Mouse (Mus musculus) neural tube, embryonic 13.5 days (tissue): ENCODE data around the gene C8g. TPM values are rescaled to one million over a fixed set of nuclear protein-coding genes. Genes with fewer than 3 reads are reported as not detected.

Experiments
- ATAC-seq: fragments of 200-750 bp; cut with Nextera tagmentation; 2 replicates; pipeline ENCODE4 v1.8.0; 2017; ENCODE audit warnings: low read depth, mild to moderate bottlenecking, moderate TSS enrichment, moderate library complexity
- H3K27ac ChIP-seq: fragments of 300-500 bp; sonication (generic); replicated peaks from 2 replicates; pipeline ENCODE4 v1.5.1; 2015; ENCODE audit warnings: moderate library complexity, mild to moderate bottlenecking, inconsistent platforms
- H3K27me3 ChIP-seq: fragments of 300-500 bp; sonication (generic); 2 replicates; pipeline ENCODE4 v1.6.1; 2015; ENCODE audit warnings: mild to moderate bottlenecking, inconsistent platforms
- H3K36me3 ChIP-seq: fragments of 300-500 bp; sonication (generic); 2 replicates; pipeline ENCODE4 v1.6.1; 2015; ENCODE audit warnings: mild to moderate bottlenecking, inconsistent platforms
- H3K4me1 ChIP-seq: fragments of 300-500 bp; sonication (generic); replicated peaks from 2 replicates; pipeline ENCODE4 v1.6.1; 2015; ENCODE audit warnings: inconsistent platforms
- H3K4me2 ChIP-seq: fragments of 300-500 bp; sonication (generic); 2 replicates; pipeline ENCODE4 v1.6.1; 2015; ENCODE audit warnings: inconsistent platforms, mild to moderate bottlenecking, moderate library complexity
- H3K4me3 ChIP-seq: fragments of 300-500 bp; sonication (generic); 2 replicates; pipeline ENCODE4 v1.5.1; 2015; ENCODE audit warnings: mild to moderate bottlenecking, inconsistent platforms
- H3K9ac ChIP-seq: fragments of 300-500 bp; sonication (generic); 2 replicates; pipeline ENCODE4 v1.6.1; 2015; ENCODE audit warnings: moderate library complexity, mild to moderate bottlenecking, inconsistent platforms
- H3K9me3 ChIP-seq: fragments of 300-500 bp; sonication (generic); 2 replicates; pipeline ENCODE4 v1.6.1; 2016; ENCODE audit warnings: inconsistent platforms
- WGBS: fragments of 180-500 bp; shearing (Covaris S2); methylation state at CpG from one replicate; pipeline ENCODE4 v1.1.7; 2015; 5-methylcytosine and 5-hydroxymethylcytosine counted together
- polyA plus RNA-seq: library from polyadenylated mRNA; unstranded; fragments of >200 nt; fragmentation: Nextera tagmentation; extraction: Ambion mirVana; gene quantifications from 2 replicates; pipeline ENCODE4 v1.2.1, GENCODE M21; 2015

C8g gene
- polyA plus RNA-seq, 1 experiment from 2014 or later, result 5.7 TPM

DNA sequence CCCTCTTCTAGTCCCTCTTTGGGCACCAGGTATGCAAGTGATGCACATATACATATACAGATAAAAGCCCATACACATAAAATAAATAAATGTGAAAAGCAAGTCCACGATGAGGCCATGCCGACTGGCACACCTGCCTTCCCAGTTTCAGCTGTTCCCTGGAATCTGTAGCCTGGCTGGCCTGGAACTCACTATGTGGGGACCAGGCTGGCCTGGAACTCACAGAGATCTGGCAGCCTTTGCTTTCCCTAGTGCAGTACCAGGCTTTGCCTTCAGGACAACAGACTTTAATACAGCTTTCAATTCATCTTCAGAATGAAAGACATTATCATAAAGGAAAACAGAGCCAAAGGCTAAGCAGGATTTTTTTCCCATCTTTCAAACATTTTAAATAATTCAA, 32.2 kb upstream of the C8g start:
- H3K36me3 ChIP-seq, result peaks cover 77% of the 10 kb centered on the region
- no peak for ATAC-seq

DNA sequence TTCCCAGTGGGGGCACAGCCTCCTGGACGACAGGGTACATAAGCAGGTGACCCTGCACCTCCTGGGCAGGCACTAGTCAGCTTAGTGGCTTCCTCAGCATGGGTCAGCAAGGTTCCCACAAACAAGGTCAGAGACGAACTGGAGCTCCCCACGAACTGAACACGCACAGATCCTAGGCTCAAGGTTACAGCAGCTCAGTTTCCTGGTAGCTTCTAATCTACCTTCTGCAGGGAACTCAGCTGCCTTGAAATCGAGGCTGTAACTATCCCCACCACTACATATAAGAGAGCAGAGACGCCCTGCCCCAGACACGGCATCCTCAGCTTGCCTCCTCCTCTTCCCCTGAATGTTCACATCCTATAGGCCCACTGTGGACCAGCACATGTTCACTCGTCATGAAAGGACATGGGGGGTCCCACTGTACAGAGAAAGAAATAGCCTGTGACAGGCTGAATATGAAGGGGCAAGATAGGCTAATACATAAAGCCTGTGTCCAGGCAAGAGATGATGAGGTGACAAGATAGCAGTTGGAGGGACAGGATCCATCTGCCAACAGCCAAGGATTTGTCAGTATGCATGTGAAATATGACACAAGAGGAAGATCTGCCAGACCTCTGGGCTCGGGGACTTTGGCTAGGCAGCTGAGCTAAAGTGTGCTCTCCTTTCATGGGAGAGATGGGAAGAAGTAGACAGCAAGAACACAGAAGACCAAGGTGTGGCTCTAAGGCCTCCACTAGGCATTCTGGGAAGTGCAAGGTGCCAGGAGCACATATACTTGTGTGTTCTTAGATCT, 25.2 kb upstream of the C8g start:
- no peaks in the 10 kb centered on the region for H3K27me3 ChIP-seq
- H3K4me3 ChIP-seq, result no peak overlapping the region
- H3K4me1 ChIP-seq, result no peaks in the 10 kb centered on the region
- H3K27ac ChIP-seq, result no peak overlapping the region
- H3K9me3 ChIP-seq, result no peaks in the 10 kb centered on the region
- 90% methylated on average over 9 of the region's 9 CpGs for WGBS
- H3K4me2 ChIP-seq, result no peak overlapping the region
- H3K36me3 ChIP-seq, result peaks cover 88% of the 10 kb centered on the region
- ATAC-seq, result no peak
- no peak overlapping the region for H3K9ac ChIP-seq

More for the DNA sequence above, 32.2 kb upstream of the C8g start:
- Histone ChIP-seq H3K9me3 (no peaks in the 10 kb centered on the region), H3K27me3 (no peaks in the 10 kb centered on the region), H3K4me1 (no peaks in the 10 kb centered on the region), H3K27ac (no peak overlapping the region), H3K4me2 (no peak overlapping the region), H3K9ac (no peak overlapping the region), H3K4me3 (no peak overlapping the region)
- 100% methylated on average over 2 of the region's 2 CpGs for WGBS

GRCm38 (mm10) chr2:25509912-25510311, 8.4 kb upstream of the C8g start:
- Histone ChIP-seq H3K36me3 (peaks cover 14% of the 10 kb centered on the region), H3K9ac (no peak overlapping the region), H3K4me2 (no peak overlapping the region), H3K4me1 (no peaks in the 10 kb centered on the region), H3K4me3 (no peak overlapping the region), H3K9me3 (no peaks in the 10 kb centered on the region), H3K27me3 (no peaks in the 10 kb centered on the region), H3K27ac (no peak overlapping the region)
- WGBS, result 70% methylated on average over 3 of the region's 3 CpGs
- ATAC-seq, result no peak

DNA sequence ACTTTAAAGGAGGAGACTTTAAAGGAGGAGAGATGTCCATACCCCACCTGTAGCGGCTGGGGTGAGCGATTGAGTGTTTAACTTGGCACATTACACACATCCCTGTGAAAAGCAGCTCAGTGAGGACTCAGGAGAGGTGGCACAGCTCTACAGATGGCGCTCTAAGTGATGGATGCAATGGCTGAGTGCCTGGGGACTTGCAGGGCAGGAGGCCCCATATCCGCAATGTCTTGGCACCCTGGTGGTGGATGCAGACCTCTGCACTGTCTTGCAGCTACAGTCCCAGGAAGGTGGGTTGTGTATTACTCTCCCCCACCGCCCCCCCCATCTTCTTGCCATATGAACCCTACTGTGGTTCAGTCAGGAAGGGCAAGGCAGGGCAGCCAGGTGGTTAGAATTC, 5.4 kb upstream of the C8g start:
- H3K4me1 ChIP-seq, result peaks cover 5% of the 10 kb centered on the region
- H3K36me3 ChIP-seq, result peaks cover 37% of the 10 kb centered on the region
- 35% methylated on average over 5 of the region's 5 CpGs for WGBS
- no peaks in the 10 kb centered on the region for H3K9me3 ChIP-seq
- no peak for ATAC-seq
- H3K9ac ChIP-seq, result no peak overlapping the region
- H3K27ac ChIP-seq, result no peak overlapping the region
- H3K27me3 ChIP-seq, result no peaks in the 10 kb centered on the region
- no peak overlapping the region for H3K4me2 ChIP-seq
- H3K4me3 ChIP-seq, result no peak overlapping the region

- no peak overlapping the region for H3K27ac ChIP-seq
- WGBS, result 95% methylated on average over 4 of the region's 4 CpGs
- H3K4me3 ChIP-seq, result no peak overlapping the region
- no peak overlapping the region for H3K4me2 ChIP-seq
- ATAC-seq, result no peak
- H3K9me3 ChIP-seq, result no peaks in the 10 kb centered on the region
- H3K27me3 ChIP-seq, result no peaks in the 10 kb centered on the region
- H3K9ac ChIP-seq, result no peak overlapping the region
- H3K36me3 ChIP-seq, result peaks cover 37% of the 10 kb centered on the region
- peaks cover 13% of the 10 kb centered on the region for H3K4me1 ChIP-seq
These were observed 4.3 kb upstream of the C8g start for GRCm38 (mm10) chr2:25505860-25506259.

GRCm38 (mm10) chr2:25505000-25505399, 3.5 kb upstream of the C8g start:
- Histone ChIP-seq H3K27ac (no peak overlapping the region), H3K27me3 (no peaks in the 10 kb centered on the region), H3K4me1 (peaks cover 17% of the 10 kb centered on the region), H3K36me3 (peaks cover 37% of the 10 kb centered on the region), H3K9me3 (no peaks in the 10 kb centered on the region), H3K4me2 (no peak overlapping the region), H3K4me3 (no peak overlapping the region), H3K9ac (no peak overlapping the region)
- 100% methylated on average over 1 of the region's 1 CpGs for WGBS
- ATAC-seq, result no peak

GRCm38 (mm10) chr2:25504538-25504937, 3.0 kb upstream of the C8g start:
- H3K4me1 ChIP-seq, result peaks cover 18% of the 10 kb centered on the region
- peaks cover 37% of the 10 kb centered on the region for H3K36me3 ChIP-seq
- no peak for ATAC-seq
- H3K9me3 ChIP-seq, result no peaks in the 10 kb centered on the region
- no peak overlapping the region for H3K4me3 ChIP-seq
- WGBS, result 94% methylated on average over 19 of the region's 19 CpGs
- no peak overlapping the region for H3K9ac ChIP-seq
- H3K27ac ChIP-seq, result no peak overlapping the region
- H3K27me3 ChIP-seq, result no peaks in the 10 kb centered on the region
- H3K4me2 ChIP-seq, result no peak overlapping the region

- H3K4me2 ChIP-seq, result no peak overlapping the region
- 85% methylated on average over 3 of the region's 3 CpGs for WGBS
- H3K27me3 ChIP-seq, result no peaks in the 10 kb centered on the region
- ATAC-seq, result no peak
- H3K9ac ChIP-seq, result no peak overlapping the region
- H3K9me3 ChIP-seq, result no peaks in the 10 kb centered on the region
- H3K4me1 ChIP-seq, result peaks cover 18% of the 10 kb centered on the region
- H3K4me3 ChIP-seq, result no peak overlapping the region
- peaks cover 37% of the 10 kb centered on the region for H3K36me3 ChIP-seq
- no peak overlapping the region for H3K27ac ChIP-seq
These were observed 1.2 kb upstream of the C8g start for GRCm38 (mm10) chr2:25502726-25503125.

- H3K9ac ChIP-seq, result peak within 1 kb of the TSS; percentile 99
These were observed 728 bp downstream of the C8g start, which contains the start of gene Fbxw5 for GRCm38 (mm10) chr2:25500576-25501405. Fbxw5 (plus strand) TSS chr2:25500750.

GRCm38 (mm10) chr2:25500071-25500575, 1.4 kb downstream of the C8g start:
- WGBS, result 71% methylated on average over 6 of the region's 6 CpGs
- H3K36me3 ChIP-seq, result peaks cover 26% of the 10 kb centered on the region
- H3K27ac ChIP-seq, result no peak overlapping the region
- H3K27me3 ChIP-seq, result no peaks in the 10 kb centered on the region
- peaks cover 18% of the 10 kb centered on the region for H3K4me1 ChIP-seq
- H3K9ac ChIP-seq, result peak overlapping the region; percentile 58
- no peaks in the 10 kb centered on the region for H3K9me3 ChIP-seq
- ATAC-seq, result peak; percentile 19
- H3K4me3 ChIP-seq, result peak overlapping the region; percentile 93
- H3K4me2 ChIP-seq, result peak overlapping the region; percentile 100

More at GRCm38 (mm10) chr2:25500576-25501405, 728 bp downstream of the C8g start, which contains the start of gene Fbxw5:
- 2% methylated on average over 37 of the region's 44 CpGs for WGBS
- peak within 1 kb of the TSS; percentile 93 for H3K4me3 ChIP-seq
- no peaks in the 10 kb centered on the region for H3K27me3 ChIP-seq
- H3K36me3 ChIP-seq, result peaks cover 32% of the 10 kb centered on the region
- peak within 1 kb of the TSS; percentile 84 for H3K27ac ChIP-seq
- peak within 1 kb of the TSS; percentile 100 for H3K4me2 ChIP-seq
- H3K9me3 ChIP-seq, result no peaks in the 10 kb centered on the region
- peaks cover 18% of the 10 kb centered on the region for H3K4me1 ChIP-seq
- peak; percentile 87 for ATAC-seq

DNA sequence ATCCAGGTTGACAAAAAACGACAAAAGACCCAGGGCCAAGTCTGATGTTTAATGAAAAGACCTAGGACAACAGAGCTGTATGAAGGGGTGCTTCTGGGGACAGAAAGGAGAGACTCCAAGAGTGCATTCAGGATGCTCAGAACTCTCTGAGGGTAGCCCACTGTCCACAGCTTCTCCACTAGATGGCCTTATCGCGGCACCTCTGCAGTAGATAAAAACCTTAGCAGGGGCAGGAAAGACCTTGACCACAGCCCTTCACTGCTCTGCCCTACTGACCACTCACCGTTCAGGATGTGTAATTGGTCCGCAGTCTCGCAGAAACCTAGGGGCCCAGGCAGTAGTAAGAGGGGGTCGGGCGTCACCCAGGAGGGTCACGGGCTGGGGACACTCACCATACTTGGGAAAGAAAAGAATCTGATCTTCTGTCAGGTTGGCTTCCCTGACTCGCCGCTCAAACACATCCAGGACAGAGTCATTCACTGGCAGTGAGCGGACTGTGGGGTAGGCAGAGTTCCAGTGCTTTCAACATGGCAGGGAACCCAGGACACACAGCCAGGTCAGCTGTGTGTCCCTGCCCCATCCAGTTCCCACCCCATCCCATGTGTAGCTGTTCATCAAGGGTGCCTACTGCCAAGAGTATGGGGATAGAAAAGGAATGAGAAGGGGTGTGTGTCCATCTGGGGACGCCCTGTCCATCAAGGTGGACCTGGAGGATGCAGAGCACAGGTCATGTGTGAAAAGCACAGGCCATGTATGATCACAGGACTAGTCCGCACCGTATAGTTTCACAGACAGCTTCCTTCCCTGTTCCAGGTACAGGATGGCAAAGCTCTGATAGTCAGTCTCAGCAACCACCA, 2.7 kb downstream of the C8g start:
- Histone ChIP-seq H3K9me3 (no peaks in the 10 kb centered on the region), H3K4me1 (peaks cover 18% of the 10 kb centered on the region), H3K4me2 (no peak overlapping the region), H3K9ac (no peak overlapping the region), H3K4me3 (no peak overlapping the region), H3K27ac (no peak overlapping the region), H3K27me3 (no peaks in the 10 kb centered on the region), H3K36me3 (peaks cover 13% of the 10 kb centered on the region)
- ATAC-seq, result no peak
- WGBS, result 73% methylated on average over 15 of the region's 15 CpGs
